Mouse (Mus musculus) testis, adult 2 months (tissue): Measurements from ENCODE around the gene Zscan2.

Source experiments
- CTCF ChIP-seq: fragments of 200-500 bp; IDR thresholded peaks from 2 replicates; pipeline ENCODE4 v1.5.1; 2012; ENCODE audit warnings: low read depth, mild to moderate bottlenecking, inconsistent platforms, low read length, moderate library complexity; ENCODE audit not compliant: control insufficient read depth, insufficient read depth, insufficient replicate concordance
- POLR2A ChIP-seq: fragments of 200-500 bp; IDR thresholded peaks from 2 replicates; pipeline ENCODE4 v1.6.1; 2012; ENCODE audit warnings: low read depth, mild to moderate bottlenecking, inconsistent platforms, low read length, moderate library complexity; ENCODE audit not compliant: control insufficient read depth

GRCm38 (mm10) chr7:80843176-80843575 lies 17.5 kb upstream of the Zscan2 start:
- TF ChIP-seq POLR2A (no peak), CTCF (no peak)
